Mouse (Mus musculus): ENCODE results near the gene Prss41. TPM values are rescaled to one million over a fixed set of nuclear protein-coding genes. Genes with fewer than 3 reads are reported as not detected.

Gene Prss41
- polyA plus RNA-seq, 1 experiment from 2014 or later = 0.52 TPM

GRCm38 (mm10) chr17:23850853-23851749, 7.1 kb upstream of the Prss41 start:
- no peak overlapping the region for H3K9ac ChIP-seq (replicated peaks)
- H3K4me3 ChIP-seq = no peak overlapping the region
- H3K9me3 ChIP-seq = no peaks in the 10 kb centered on the region
- no peaks in the 10 kb centered on the region for H3K36me3 ChIP-seq
- peak; percentile 32; the same call in 1 of the 2 replicates for ATAC-seq (replicated peaks)
- H3K4me2 ChIP-seq (replicated peaks) = no peak overlapping the region
- no peaks in the 10 kb centered on the region for H3K4me1 ChIP-seq
- H3K27me3 ChIP-seq = no peaks in the 10 kb centered on the region
- 61% methylated on average over 18 of the region's 19 CpGs for WGBS
- no peak overlapping the region for H3K27ac ChIP-seq (replicated peaks)

GRCm38 (mm10) chr17:23850028-23850427, 6.1 kb upstream of the Prss41 start:
- no peak for ATAC-seq (replicated peaks)
- no peak overlapping the region for H3K27ac ChIP-seq (replicated peaks)

GRCm38 (mm10) chr17:23843141-23843811, 696 bp downstream of the Prss41 start:
- no peak overlapping the region for H3K27ac ChIP-seq (replicated peaks)
- ATAC-seq (replicated peaks) = no peak
- no peaks in the 10 kb centered on the region for H3K4me1 ChIP-seq
- H3K9me3 ChIP-seq = no peaks in the 10 kb centered on the region
- H3K36me3 ChIP-seq = no peaks in the 10 kb centered on the region
- H3K4me3 ChIP-seq = no peak overlapping the region
- H3K27me3 ChIP-seq = no peaks in the 10 kb centered on the region
- 40% methylated on average over 23 of the region's 23 CpGs for WGBS
- no peak overlapping the region for H3K9ac ChIP-seq (replicated peaks)
- peak overlapping the region; percentile 19; the same call in 1 of the 2 replicates for H3K4me2 ChIP-seq (replicated peaks)

More at GRCm38 (mm10) chr17:23850028-23850427, 6.1 kb upstream of the Prss41 start:
- no peaks in the 10 kb centered on the region for H3K4me1 ChIP-seq
- no peaks in the 10 kb centered on the region for H3K9me3 ChIP-seq
- H3K27me3 ChIP-seq = no peaks in the 10 kb centered on the region
- H3K36me3 ChIP-seq = no peaks in the 10 kb centered on the region
- WGBS = 63% methylated on average over 2 of the region's 2 CpGs
- no peak overlapping the region for H3K4me2 ChIP-seq (replicated peaks)
- no peak overlapping the region for H3K4me3 ChIP-seq
- no peak overlapping the region for H3K9ac ChIP-seq (replicated peaks)

- H3K36me3 ChIP-seq = no peaks in the 10 kb centered on the region
- no peaks in the 10 kb centered on the region for H3K9me3 ChIP-seq
- H3K9ac ChIP-seq (replicated peaks) = no peak overlapping the region
- 0 out of 2 replicates have a peak, but pooled peaks cover 3% of the 10 kb centered on the region for H3K27me3 ChIP-seq
- H3K4me2 ChIP-seq (replicated peaks) = no peak overlapping the region
- H3K4me1 ChIP-seq = no peaks in the 10 kb centered on the region
- no peak overlapping the region for H3K4me3 ChIP-seq
- 25% methylated on average over 4 of the region's 4 CpGs for WGBS
- no peak for ATAC-seq (replicated peaks)
- no peak overlapping the region for H3K27ac ChIP-seq (replicated peaks)
Measured at GRCm38 (mm10) chr17:23841145-23841544, 2.8 kb downstream of the Prss41 start.

- Histone ChIP-seq H3K4me1 (no peaks in the 10 kb centered on the region), H3K4me2 (replicated peaks) (no peak within 1 kb of the TSS), H3K36me3 (no peaks in the 10 kb centered on the region), H3K9ac (replicated peaks) (no peak within 1 kb of the TSS), H3K9me3 (no peaks in the 10 kb centered on the region), H3K4me3 (no peak within 1 kb of the TSS), H3K27me3 (0 out of 2 replicates have a peak, but pooled peaks cover 9% of the 10 kb centered on the region), H3K27ac (replicated peaks) (no peak within 1 kb of the TSS)
- 53% methylated on average over 8 of the region's 8 CpGs for WGBS
- ATAC-seq (replicated peaks) = no peak
Measured at GRCm38 (mm10) chr17:23836006-23836575, 7.9 kb downstream of the Prss41 start, which contains the start of gene Prss33. Prss33 (minus strand) TSS chr17:23836056.

- Histone ChIP-seq H3K9me3 (no peaks in the 10 kb centered on the region), H3K36me3 (peaks cover 10% of the 10 kb centered on the region), H3K4me1 (peaks cover 21% of the 10 kb centered on the region), H3K27me3 (0 out of 2 replicates have a peak, but pooled peaks cover 10% of the 10 kb centered on the region), H3K27ac (replicated peaks) (no peak overlapping the region), H3K4me2 (replicated peaks) (no peak overlapping the region), H3K9ac (replicated peaks) (no peak overlapping the region), H3K4me3 (no peak overlapping the region)
- ATAC-seq (replicated peaks) = no peak
- WGBS = 100% methylated on average over 1 of the region's 1 CpGs
Measured at GRCm38 (mm10) chr17:23831201-23831600, 12.8 kb downstream of the Prss41 start.

GRCm38 (mm10) chr17:23829064-23829619, 14.8 kb downstream of the Prss41 start, which contains the start of gene Elob:
Elob (minus strand) TSS chr17:23829136.
- H3K36me3 ChIP-seq = peaks cover 29% of the 10 kb centered on the region
- peaks cover 21% of the 10 kb centered on the region for H3K4me1 ChIP-seq
- peak; percentile 95 for ATAC-seq (replicated peaks)
- H3K27ac ChIP-seq (replicated peaks) = peak within 1 kb of the TSS; percentile 97
- H3K27me3 ChIP-seq = 0 out of 2 replicates have a peak, but pooled peaks cover 10% of the 10 kb centered on the region
- peak within 1 kb of the TSS; percentile 82 for H3K9ac ChIP-seq (replicated peaks)
- 1% methylated on average over 35 of the region's 42 CpGs for WGBS
- peak within 1 kb of the TSS; percentile 61 for H3K4me2 ChIP-seq (replicated peaks)
- H3K4me3 ChIP-seq = peak within 1 kb of the TSS; percentile 90
- no peaks in the 10 kb centered on the region for H3K9me3 ChIP-seq

- H3K9ac ChIP-seq (replicated peaks) = peak overlapping the region; percentile 82
- H3K36me3 ChIP-seq = peaks cover 36% of the 10 kb centered on the region
- H3K4me1 ChIP-seq = peaks cover 21% of the 10 kb centered on the region
- ATAC-seq (replicated peaks) = peak; percentile 79
- H3K27me3 ChIP-seq = 0 out of 2 replicates have a peak, but pooled peaks cover 10% of the 10 kb centered on the region
- H3K27ac ChIP-seq (replicated peaks) = peak overlapping the region; percentile 97
- peak overlapping the region; percentile 90 for H3K4me3 ChIP-seq
- H3K9me3 ChIP-seq = no peaks in the 10 kb centered on the region
- peak overlapping the region; percentile 61 for H3K4me2 ChIP-seq (replicated peaks)
- WGBS = under 1% methylated on average over 47 of the region's 47 CpGs
Measured at GRCm38 (mm10) chr17:23828271-23829001, 15.5 kb downstream of the Prss41 start.

GRCm38 (mm10) chr17:23825591-23825990, 18.4 kb downstream of the Prss41 start:
- Histone ChIP-seq H3K27ac (replicated peaks) (no peak overlapping the region), H3K4me1 (peaks cover 21% of the 10 kb centered on the region), H3K27me3 (0 out of 2 replicates have a peak, but pooled peaks cover 2% of the 10 kb centered on the region), H3K4me3 (no peak overlapping the region), H3K9me3 (no peaks in the 10 kb centered on the region), H3K9ac (replicated peaks) (no peak overlapping the region), H3K36me3 (peaks cover 62% of the 10 kb centered on the region), H3K4me2 (replicated peaks) (no peak overlapping the region)
- 89% methylated on average over 4 of the region's 4 CpGs for WGBS
- ATAC-seq (replicated peaks) = no peak

GRCm38 (mm10) chr17:23823614-23824013, 20.4 kb downstream of the Prss41 start:
- Histone ChIP-seq H3K4me3 (no peak overlapping the region), H3K9ac (replicated peaks) (no peak overlapping the region), H3K9me3 (0 out of 2 replicates have a peak, but pooled peaks cover 4% of the 10 kb centered on the region), H3K27ac (replicated peaks) (no peak overlapping the region), H3K4me1 (peaks cover 18% of the 10 kb centered on the region), H3K4me2 (replicated peaks) (no peak overlapping the region), H3K36me3 (peaks cover 82% of the 10 kb centered on the region), H3K27me3 (no peaks in the 10 kb centered on the region)
- 90% methylated on average over 12 of the region's 12 CpGs for WGBS
- no peak; the same call in 1 of the 2 replicates for ATAC-seq (replicated peaks)

GRCm38 (mm10) chr17:23823018-23823417, 21.0 kb downstream of the Prss41 start:
- peaks cover 17% of the 10 kb centered on the region for H3K4me1 ChIP-seq
- no peak overlapping the region for H3K9ac ChIP-seq (replicated peaks)
- no peak overlapping the region for H3K4me2 ChIP-seq (replicated peaks)
- no peak for ATAC-seq (replicated peaks)
- H3K4me3 ChIP-seq = no peak overlapping the region
- H3K9me3 ChIP-seq = peaks cover 9% of the 10 kb centered on the region
- peaks cover 88% of the 10 kb centered on the region for H3K36me3 ChIP-seq
- WGBS = 86% methylated on average over 16 of the region's 16 CpGs
- no peak overlapping the region for H3K27ac ChIP-seq (replicated peaks)
- H3K27me3 ChIP-seq = no peaks in the 10 kb centered on the region
